ENCODE assay signal across 8 mouse cellular contexts in the genomic region with DNA sequence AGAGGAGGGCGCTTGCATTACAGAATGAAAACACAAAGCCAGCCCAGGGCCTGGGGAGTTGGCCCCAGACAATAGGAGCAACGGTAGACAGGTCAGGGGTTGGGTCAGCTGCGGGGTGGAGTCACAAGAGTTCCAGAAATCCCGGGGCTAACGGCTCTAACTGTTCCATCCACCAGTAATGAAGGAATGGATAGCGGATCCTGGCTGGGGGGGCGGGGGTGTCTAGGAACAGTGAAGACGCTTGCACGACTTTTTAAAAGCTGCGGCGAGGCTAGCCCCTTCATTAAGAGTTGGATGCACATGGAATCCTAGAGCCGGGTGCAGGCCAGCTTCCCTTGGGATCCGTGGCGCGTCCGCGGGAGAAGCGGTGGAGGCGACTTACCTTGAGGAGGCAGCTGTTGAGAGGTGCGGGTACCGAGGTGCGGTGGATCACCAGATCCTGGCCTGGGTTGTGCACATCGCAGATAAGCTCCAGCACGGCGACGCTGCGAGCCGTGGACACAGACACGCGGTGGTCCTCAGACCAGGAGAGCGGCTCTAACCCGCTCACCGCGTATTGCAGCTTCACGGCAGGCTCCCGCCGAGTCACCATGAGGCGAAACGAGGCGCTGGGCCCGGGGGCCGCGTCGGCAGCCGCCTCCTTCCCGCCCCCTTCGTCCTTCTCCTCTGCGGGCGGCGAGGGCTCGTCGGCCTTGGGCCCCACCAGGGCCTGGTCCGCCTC. TPM values are rescaled to one million over a fixed set of nuclear protein-coding genes. Genes with fewer than 3 reads are reported as not detected.
DNase-seq lines count a peak whose midpoint lies in the region; ATAC-seq and TF ChIP-seq lines count a peak whose summit lies in the region.

No protein-coding gene starts in this region.

- H3K27ac ChIP-seq in cerebellum, adult 2 months (ENCODE audit: insufficient read depth, low read length), result no peak overlapping the region
- peak overlapping the region; percentile 82 for H3K27ac ChIP-seq in hindbrain, embryonic 11.5 days (ENCODE audit: low read depth, low read length)

- peak overlapping the region; percentile 77 for H3ac ChIP-seq in myocyte (ENCODE audit: control insufficient read depth, insufficient read length)

- H3K4me1 ChIP-seq in cerebellum, adult 2 months (ENCODE audit: control insufficient read depth, insufficient read depth, low read length), result peaks cover 11% of the 10 kb centered on the region; the same call in 1 of the 2 replicates
- peaks cover 3% of the 10 kb centered on the region for H3K4me1 ChIP-seq in hindbrain, embryonic 11.5 days (replicated peaks; ENCODE audit: control insufficient read depth, insufficient read depth, low read length)

- peak overlapping the region; percentile 95 for H3K9ac ChIP-seq in hindbrain, embryonic 11.5 days (ENCODE audit: low read depth, low read length)

- H3K27me3 ChIP-seq in cerebellum, adult 2 months (ENCODE audit: control insufficient read depth, insufficient read depth, low read length), result no peaks in the 10 kb centered on the region
- no peaks in the 10 kb centered on the region for H3K27me3 ChIP-seq in hindbrain, embryonic 11.5 days (ENCODE audit: control insufficient read depth, insufficient read depth, low read length)
- H3K27me3 ChIP-seq in myocyte (ENCODE audit: control insufficient read depth, insufficient read depth, insufficient read length), result no peaks in the 10 kb centered on the region

- no peak for DNase-seq in cerebellum, adult 2 months
- no peak for DNase-seq in cerebellum, postnatal 4 days (ENCODE audit: low spot score in 2 of 2)
- peak; percentile 56 for DNase-seq in 416B (ENCODE audit: low read depth)
- DNase-seq in embryo, embryonic 11.5 days (ENCODE audit: low read depth, low spot score), result peak; percentile 3
- peak; percentile 40 for DNase-seq in hindbrain, embryonic 11.5 days (ENCODE audit: low spot score)
- DNase-seq in liver, result peak; percentile 66
- no peak for DNase-seq in cerebellum, adult 11-12 months

- 0 out of 2 replicates have a peak, but pooled peaks cover 2% of the 10 kb centered on the region for H3K36me3 ChIP-seq in hindbrain, embryonic 11.5 days (ENCODE audit: control insufficient read depth, insufficient read depth, low read length)
- peaks cover 3% of the 10 kb centered on the region for H3K36me3 ChIP-seq in myocyte (ENCODE audit: control insufficient read depth, insufficient read depth)

- H3K4me2 ChIP-seq in hindbrain, embryonic 11.5 days (replicated peaks; ENCODE audit: low read depth, low read length), result peak overlapping the region; percentile 83
- peak overlapping the region; percentile 91 for H3K4me2 ChIP-seq in myocyte (ENCODE audit: low read depth)

- H3K79me2 ChIP-seq in myocyte (ENCODE audit: control insufficient read depth, insufficient read depth), result peaks cover 79% of the 10 kb centered on the region

- no peaks in the 10 kb centered on the region for H3K9me3 ChIP-seq in hindbrain, embryonic 11.5 days (ENCODE audit: control insufficient read depth, low read length)

- no peak for TF ChIP-seq CTCF in cerebellum, adult 2 months (IDR thresholded peaks at IDR 0.05; ENCODE audit: borderline replicate concordance, insufficient read depth, low read depth, low read length)

- peak overlapping the region; percentile 83 for H3K4me3 ChIP-seq in cerebellum, adult 2 months (replicated peaks; ENCODE audit: insufficient read depth, low read depth, low read length)
- H3K4me3 ChIP-seq in hindbrain, embryonic 11.5 days (ENCODE audit: low read depth, low read length), result peak overlapping the region; percentile 98
- H3K4me3 ChIP-seq in myocyte, result peak overlapping the region; percentile 94

- TF ChIP-seq POLR2A in cerebellum, adult 2 months (IDR thresholded peaks at IDR 0.05; ENCODE audit: borderline replicate concordance, insufficient read depth, low read length), result no peak
- TF ChIP-seq POLR2A in myocyte (IDR thresholded peaks at IDR 0.05; ENCODE audit: insufficient read length, low read depth), result no peak

- WGBS in cerebellum, adult 2 months, result under 1% methylated on average over 53 of the region's 53 CpGs
- WGBS in hindbrain, embryonic 11.5 days, result under 1% methylated on average over 45 of the region's 53 CpGs

- ATAC-seq in hindbrain, embryonic 11.5 days (ENCODE audit: low FRiP score), result peak; percentile 77

TF ChIP-seq in myocyte, 11 proteins besides CTCF, POLR2A, EP300 and RAD21:
- no peak for TF ChIP-seq POLR2AphosphoS2 (IDR thresholded peaks at IDR 0.05; ENCODE audit: insufficient read length, low read depth)
- peak in 1 of 3 experiments; percentile 18 for TF ChIP-seq MYOD1 (IDR thresholded peaks at IDR 0.05; ENCODE audit: control insufficient read depth in 1 of 3, insufficient read length in 2 of 3, low read depth in 2 of 3)
- no peak for TF ChIP-seq REST (IDR thresholded peaks at IDR 0.05; ENCODE audit: insufficient read depth, insufficient read length)
- no peak for TF ChIP-seq MYOG (IDR thresholded peaks at IDR 0.05; ENCODE audit: control insufficient read depth in 1 of 3, insufficient read depth in 1 of 3, insufficient read length in 2 of 3, low read depth in 2 of 3)
- no peak for TF ChIP-seq CEBPB (IDR thresholded peaks at IDR 0.05; ENCODE audit: insufficient read depth, poor library complexity, severe bottlenecking)
- no peak for TF ChIP-seq SRF (IDR thresholded peaks at IDR 0.05; ENCODE audit: control insufficient read depth, insufficient read length, low read depth)

RNA-seq across cellular contexts. Expression of gene Gtf3c4, which starts 0.5 kb away (rescaled TPM):
- 15.5 and 15.7 TPM in 2 replicates for polyA plus RNA-seq in cerebellum, adult 2 months (2012; rRNA removed)
- polyA plus RNA-seq in hindbrain, embryonic 11.5 days (2014; fragmentation: Nextera tagmentation; extraction: Ambion mirVana), result 29.5 and 33.3 TPM in 2 replicates
- 26.9 TPM for polyA plus RNA-seq in myocyte (2012; fragmentation: generic; extraction: Trizol)

RNA-seq across cellular contexts. Expression of gene Ddx31, which starts 0.5 kb away (rescaled TPM):
- polyA plus RNA-seq in cerebellum, adult 2 months (2012; rRNA removed), result 5.8 and 6.4 TPM in 2 replicates
- 18.5 and 19.8 TPM in 2 replicates for polyA plus RNA-seq in hindbrain, embryonic 11.5 days (2014; fragmentation: Nextera tagmentation; extraction: Ambion mirVana)
- 6.4 TPM for polyA plus RNA-seq in myocyte (2012; fragmentation: generic; extraction: Trizol)

Comparison
In these comparisons a context has a peak if more than half of its experiments do, and no peak if none do; other contexts are left out.
1. DNase-seq: peak in 416B (single experiment), embryo, embryonic 11.5 days (single experiment), hindbrain, embryonic 11.5 days (single experiment) and liver (single experiment); none in cerebellum, adult 2 months (0 of 2), cerebellum, postnatal 4 days (0 of 2) and cerebellum, adult 11-12 months (single experiment).
2. Peak in every context shown above with its lines, with median percentiles within 50 percentile points of each other: H3K4me3 ChIP-seq.